Mouse (Mus musculus): ENCODE measurements at regions not wholly inside any gene's neighbourhood (a gene's known extent, or its start where the extent isn't known, plus 50 kb on each side); places are given as distances from the start of the nearest gene placed in this dataset.

DNA sequence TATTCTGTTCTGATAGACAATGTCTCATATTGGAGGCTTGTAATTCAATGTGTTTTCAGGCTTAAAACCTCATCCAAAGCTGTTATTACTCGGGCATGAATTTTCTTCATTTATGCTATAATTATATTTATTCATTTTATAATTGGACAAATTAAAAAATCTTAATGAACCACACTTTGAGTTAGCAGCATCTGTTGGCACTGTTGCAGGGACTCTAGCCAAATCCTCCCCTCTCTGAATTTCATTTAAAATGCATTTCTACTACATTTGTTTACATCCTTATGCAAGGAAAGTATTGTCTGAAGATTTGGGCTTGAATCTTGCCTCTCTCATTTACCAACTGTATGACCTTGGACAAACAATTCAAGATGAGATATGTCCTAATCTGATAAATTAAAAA is 874.2 kb upstream of the Kirrel3 start:
- TF ChIP-seq EP300 (IDR thresholded peaks at IDR 0.05; ENCODE audit: low read depth) (no peak), CTCF (IDR thresholded peaks at IDR 0.05; ENCODE audit: low read depth) (no peak)
- Histone ChIP-seq H3K4me2 (ENCODE audit: low read depth, low read length) (no peak overlapping the region), H3K36me3 (replicated peaks; ENCODE audit: control insufficient read depth, insufficient read depth, low read length) (no peaks in the 10 kb centered on the region), H3K27ac (ENCODE audit: low read depth) (no peak overlapping the region), H3K9me3 (replicated peaks; ENCODE audit: control insufficient read depth, low read length) (no peaks in the 10 kb centered on the region), H3K27me3 (ENCODE audit: control insufficient read depth, insufficient read depth, low read length) (no peaks in the 10 kb centered on the region), H3K4me3 (ENCODE audit: low read depth, low read length) (no peak overlapping the region), H3K4me1 (ENCODE audit: control insufficient read depth, insufficient read depth) (no peaks in the 10 kb centered on the region), H3K9ac (replicated peaks; ENCODE audit: low read depth, low read length) (no peak overlapping the region)
- WGBS = 45% methylated on average over 1 of the region's 1 CpGs
- ATAC-seq (ENCODE audit: insufficient read depth, low read depth) (no peak), DNase-seq (ENCODE audit: low spot score) (no peak)

DNA sequence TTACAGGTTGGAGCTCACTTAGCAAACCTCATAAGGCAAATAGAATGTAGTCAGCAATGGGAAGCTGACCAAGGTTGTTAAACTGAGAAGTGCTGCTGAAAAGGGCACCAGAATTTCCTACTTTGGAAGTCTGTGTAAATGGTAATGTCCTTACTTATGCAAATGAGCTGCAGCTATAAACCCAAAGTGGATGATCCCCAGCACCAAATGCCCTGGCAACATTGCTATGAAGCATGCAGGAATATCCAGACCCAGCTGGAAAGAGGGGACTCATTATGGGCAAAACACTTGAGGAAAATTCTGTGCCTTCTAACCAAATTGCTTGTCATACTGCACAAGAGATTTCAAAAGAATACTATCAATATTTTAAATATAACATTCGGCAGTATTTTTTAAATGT is 861.3 kb upstream of the Kirrel3 start:
- Histone ChIP-seq H3K9ac (replicated peaks; ENCODE audit: low read depth, low read length) (no peak overlapping the region), H3K4me2 (ENCODE audit: low read depth, low read length) (no peak overlapping the region), H3K27me3 (ENCODE audit: control insufficient read depth, insufficient read depth, low read length) (no peaks in the 10 kb centered on the region), H3K27ac (ENCODE audit: low read depth) (no peak overlapping the region), H3K36me3 (replicated peaks; ENCODE audit: control insufficient read depth, insufficient read depth, low read length) (no peaks in the 10 kb centered on the region), H3K4me1 (ENCODE audit: control insufficient read depth, insufficient read depth) (no peaks in the 10 kb centered on the region), H3K9me3 (replicated peaks; ENCODE audit: control insufficient read depth, low read length) (no peaks in the 10 kb centered on the region), H3K4me3 (ENCODE audit: low read depth, low read length) (no peak overlapping the region)
- TF ChIP-seq CTCF (IDR thresholded peaks at IDR 0.05; ENCODE audit: low read depth) = no peak
- no peak for TF ChIP-seq EP300 (IDR thresholded peaks at IDR 0.05; ENCODE audit: low read depth)
- ATAC-seq (ENCODE audit: insufficient read depth, low read depth) (no peak), DNase-seq (ENCODE audit: low spot score) (no peak)
- WGBS = 73% methylated on average over 1 of the region's 1 CpGs

DNA sequence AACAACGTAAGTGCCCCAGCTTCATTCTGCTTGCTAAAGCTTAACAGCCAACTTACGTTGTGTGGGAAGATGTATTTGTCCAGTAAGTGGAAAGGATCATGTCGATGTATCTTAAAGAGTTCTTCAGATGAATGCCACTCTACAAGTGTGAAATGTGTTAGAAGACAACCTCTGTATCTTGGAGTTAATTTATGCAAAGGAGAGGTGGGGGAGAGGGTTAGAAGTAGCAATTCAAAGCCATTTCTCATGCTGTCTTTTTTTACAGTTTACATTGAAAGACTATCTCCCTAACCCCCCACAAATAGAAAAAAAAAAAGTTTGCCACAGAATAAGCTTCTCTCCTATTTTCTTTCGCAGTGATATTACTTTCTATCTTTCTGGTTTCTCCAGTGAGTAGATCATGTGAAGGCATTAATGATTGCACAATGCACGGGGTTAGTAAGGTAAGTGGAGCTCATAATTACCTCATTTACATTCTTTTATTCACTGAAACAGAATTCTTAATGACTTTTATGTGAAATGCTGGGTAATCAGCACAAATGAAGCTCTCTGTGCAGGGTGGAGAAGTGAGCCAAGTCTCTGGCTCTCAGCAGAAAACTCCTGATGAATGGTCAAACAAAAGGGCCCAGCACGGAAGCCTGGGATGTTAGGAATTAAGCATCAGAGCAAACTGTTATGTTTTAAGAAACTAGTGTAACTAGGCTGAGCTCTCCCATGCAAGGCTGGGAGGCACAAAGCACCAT is 855.8 kb upstream of the Kirrel3 start:
- no peaks in the 10 kb centered on the region for H3K4me1 ChIP-seq (ENCODE audit: control insufficient read depth, insufficient read depth)
- no peak overlapping the region for H3K4me3 ChIP-seq (ENCODE audit: low read depth, low read length)
- DNase-seq (ENCODE audit: low spot score) (no peak), ATAC-seq (ENCODE audit: insufficient read depth, low read depth) (no peak)
- no peak overlapping the region for H3K9ac ChIP-seq (replicated peaks; ENCODE audit: low read depth, low read length)
- H3K4me2 ChIP-seq (ENCODE audit: low read depth, low read length) = no peak overlapping the region
- H3K27me3 ChIP-seq (ENCODE audit: control insufficient read depth, insufficient read depth, low read length) = no peaks in the 10 kb centered on the region
- H3K27ac ChIP-seq (ENCODE audit: low read depth) = no peak overlapping the region
- H3K9me3 ChIP-seq (replicated peaks; ENCODE audit: control insufficient read depth, low read length) = no peaks in the 10 kb centered on the region
- no peaks in the 10 kb centered on the region for H3K36me3 ChIP-seq (replicated peaks; ENCODE audit: control insufficient read depth, insufficient read depth, low read length)
- 68% methylated on average over 6 of the region's 6 CpGs for WGBS
- no peak for TF ChIP-seq EP300 (IDR thresholded peaks at IDR 0.05; ENCODE audit: low read depth)
- TF ChIP-seq CTCF (IDR thresholded peaks at IDR 0.05; ENCODE audit: low read depth) = no peak

DNA sequence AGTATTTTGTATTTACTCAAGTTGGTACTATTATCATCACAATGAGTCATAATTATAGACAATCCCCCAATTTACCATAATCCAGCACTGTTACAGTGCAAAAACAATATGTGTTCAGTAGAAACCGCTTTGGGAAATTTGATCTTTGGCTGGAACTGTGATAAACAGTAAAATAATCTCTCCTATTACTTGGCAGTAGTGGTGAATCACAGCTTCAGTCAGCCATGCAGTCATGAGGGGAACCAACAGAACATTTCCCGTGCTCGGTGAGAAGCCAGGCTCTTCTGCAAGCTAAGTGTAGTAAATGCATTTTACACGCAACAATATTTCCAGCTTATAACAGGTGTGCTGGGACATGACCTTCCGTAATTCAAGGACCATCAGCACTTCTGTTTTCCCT is 822.7 kb upstream of the Kirrel3 start:
- Histone ChIP-seq H3K9ac (replicated peaks; ENCODE audit: low read depth, low read length) (no peak overlapping the region), H3K27me3 (ENCODE audit: control insufficient read depth, insufficient read depth, low read length) (no peaks in the 10 kb centered on the region), H3K9me3 (replicated peaks; ENCODE audit: control insufficient read depth, low read length) (no peaks in the 10 kb centered on the region), H3K4me2 (ENCODE audit: low read depth, low read length) (no peak overlapping the region), H3K4me1 (ENCODE audit: control insufficient read depth, insufficient read depth) (no peaks in the 10 kb centered on the region), H3K4me3 (ENCODE audit: low read depth, low read length) (no peak overlapping the region), H3K27ac (ENCODE audit: low read depth) (no peak overlapping the region), H3K36me3 (replicated peaks; ENCODE audit: control insufficient read depth, insufficient read depth, low read length) (no peaks in the 10 kb centered on the region)
- 74% methylated on average over 5 of the region's 5 CpGs for WGBS
- no peak for TF ChIP-seq EP300 (IDR thresholded peaks at IDR 0.05; ENCODE audit: low read depth)
- ATAC-seq (ENCODE audit: insufficient read depth, low read depth) (no peak), DNase-seq (ENCODE audit: low spot score) (no peak)

DNA sequence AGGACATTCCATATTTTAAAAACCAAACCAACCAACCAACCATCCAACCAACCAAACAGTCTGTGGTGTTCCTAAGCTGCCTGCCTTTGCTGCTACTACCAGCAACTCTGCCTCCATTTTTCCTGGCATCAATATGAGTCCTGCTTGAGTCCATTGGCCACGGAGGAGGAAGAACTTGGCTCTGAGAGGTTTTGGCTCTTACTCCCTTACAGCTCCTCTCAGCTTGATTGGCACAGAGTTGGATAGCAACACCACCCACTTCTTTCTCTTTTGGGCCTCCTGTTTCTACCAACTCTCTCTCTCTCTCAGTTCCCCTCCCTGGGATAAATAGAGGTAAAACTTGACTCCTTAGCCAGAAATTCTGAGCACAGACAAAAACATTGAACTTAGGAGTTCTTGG is 804.6 kb upstream of the Kirrel3 start:
- H3K36me3 ChIP-seq (replicated peaks; ENCODE audit: control insufficient read depth, insufficient read depth, low read length) = no peaks in the 10 kb centered on the region
- no peaks in the 10 kb centered on the region for H3K27me3 ChIP-seq (ENCODE audit: control insufficient read depth, insufficient read depth, low read length)
- no peak overlapping the region for H3K4me2 ChIP-seq (ENCODE audit: low read depth, low read length)
- no peak overlapping the region for H3K27ac ChIP-seq (ENCODE audit: low read depth)
- ATAC-seq (ENCODE audit: insufficient read depth, low read depth) = no peak
- DNase-seq (ENCODE audit: low spot score) = peak; percentile 5
- H3K4me3 ChIP-seq (ENCODE audit: low read depth, low read length) = no peak overlapping the region
- H3K9ac ChIP-seq (replicated peaks; ENCODE audit: low read depth, low read length) = no peak overlapping the region
- TF ChIP-seq EP300 (IDR thresholded peaks at IDR 0.05; ENCODE audit: low read depth) = no peak
- TF ChIP-seq CTCF (IDR thresholded peaks at IDR 0.05; ENCODE audit: low read depth) = no peak
- H3K9me3 ChIP-seq (replicated peaks; ENCODE audit: control insufficient read depth, low read length) = no peaks in the 10 kb centered on the region
- 52% methylated on average over 1 of the region's 1 CpGs for WGBS
- H3K4me1 ChIP-seq (ENCODE audit: control insufficient read depth, insufficient read depth) = no peaks in the 10 kb centered on the region

DNA sequence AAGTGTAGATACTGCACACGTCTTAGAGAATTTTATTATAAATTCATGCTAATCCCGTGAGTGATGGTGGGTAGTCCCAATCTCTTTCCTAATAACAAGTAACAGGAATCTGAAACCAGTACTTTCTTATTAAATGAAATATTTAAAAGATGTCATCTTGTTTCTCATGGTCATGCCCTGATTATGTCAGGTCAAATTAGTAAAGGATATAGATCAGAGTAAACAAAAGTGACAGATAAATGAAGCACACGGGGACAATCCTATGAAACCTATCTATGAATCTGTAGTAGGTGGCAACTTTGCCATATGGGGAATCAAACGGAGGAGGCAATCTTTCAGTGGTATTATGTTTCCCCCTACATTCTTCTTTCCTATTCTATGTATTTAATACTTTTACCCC is 794.0 kb upstream of the Kirrel3 start:
- Histone ChIP-seq H3K4me3 (ENCODE audit: low read depth, low read length) (no peak overlapping the region), H3K9me3 (replicated peaks; ENCODE audit: control insufficient read depth, low read length) (no peaks in the 10 kb centered on the region), H3K4me1 (ENCODE audit: control insufficient read depth, insufficient read depth) (no peaks in the 10 kb centered on the region), H3K9ac (replicated peaks; ENCODE audit: low read depth, low read length) (no peak overlapping the region), H3K36me3 (replicated peaks; ENCODE audit: control insufficient read depth, insufficient read depth, low read length) (no peaks in the 10 kb centered on the region), H3K27me3 (ENCODE audit: control insufficient read depth, insufficient read depth, low read length) (no peaks in the 10 kb centered on the region), H3K27ac (ENCODE audit: low read depth) (no peak overlapping the region), H3K4me2 (ENCODE audit: low read depth, low read length) (no peak overlapping the region)
- no peak for TF ChIP-seq EP300 (IDR thresholded peaks at IDR 0.05; ENCODE audit: low read depth)
- no peak for TF ChIP-seq CTCF (IDR thresholded peaks at IDR 0.05; ENCODE audit: low read depth)
- 68% methylated on average over 4 of the region's 4 CpGs for WGBS
- ATAC-seq (ENCODE audit: insufficient read depth, low read depth) = no peak
- no peak for DNase-seq (ENCODE audit: low spot score)
